Mouse (Mus musculus) cerebellum, adult 11 months (tissue): ENCODE measurements around the gene Vamp1.

ENCODE experiments used
- DNase-seq: peaks from one replicate; pipeline ENCODE4 v3.0.0; 2022

Vamp1 gene

DNA sequence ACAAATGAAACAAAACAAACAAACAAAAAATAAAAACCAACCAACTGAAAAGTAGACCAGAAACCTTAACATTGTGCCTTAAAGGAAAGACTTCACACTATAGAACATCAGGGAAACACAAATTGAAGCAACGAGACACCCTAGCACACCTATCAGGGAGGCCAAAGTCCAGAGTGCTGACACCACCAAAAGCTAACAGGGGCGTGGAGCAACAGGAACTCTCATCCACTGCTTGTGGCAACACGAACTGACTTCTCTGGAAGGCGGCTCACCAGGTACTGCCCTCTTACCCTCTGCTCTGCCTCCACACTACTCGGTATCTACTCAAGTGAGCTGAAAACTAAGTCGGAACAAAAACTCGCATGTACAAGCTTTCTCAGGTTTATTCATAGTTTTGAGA is 76.9 kb downstream of the Vamp1 start:
- no peak for DNase-seq

DNA sequence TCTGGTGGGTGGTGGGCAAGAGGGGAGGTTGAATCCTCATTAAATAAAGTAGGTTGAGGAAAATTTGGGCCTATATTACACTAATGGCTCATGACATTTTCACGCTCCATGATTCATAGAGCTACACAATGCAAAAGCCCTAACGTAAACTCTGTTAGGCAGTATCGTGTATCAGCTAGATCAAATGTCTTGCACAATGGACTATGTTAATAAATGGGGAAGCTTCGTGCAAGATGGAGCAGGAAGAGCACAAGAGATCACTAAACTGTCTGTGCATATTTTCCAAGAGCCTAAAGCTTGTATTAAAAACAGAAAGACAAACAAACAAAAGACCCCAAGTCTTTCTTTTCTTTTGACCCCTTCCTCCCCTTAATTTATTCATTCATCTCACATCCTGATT is 78.7 kb downstream of the Vamp1 start:
- DNase-seq = no peak
